Mouse (Mus musculus): ENCODE data around the gene Ccn5. TPM values are rescaled to one million over a fixed set of nuclear protein-coding genes. Genes with fewer than 3 reads are reported as not detected.

Gene Ccn5
- polyA plus RNA-seq, 1 experiment from 2014 or later: 0.31 TPM

GRCm38 (mm10) chr2:163866061-163866460 is 45.4 kb downstream of the Ccn5 start:
- Histone ChIP-seq H3K4me3 (ENCODE audit: low read length) (no peak overlapping the region), H3K9ac (ENCODE audit: low read depth, low read length) (no peak overlapping the region), H3K27ac (ENCODE audit: low read depth, low read length) (no peak overlapping the region), H3K4me1 (ENCODE audit: control insufficient read depth, insufficient read depth, low read depth, low read length) (peaks cover 4% of the 10 kb centered on the region; the same call in 1 of the 2 replicates), H3K4me2 (ENCODE audit: low read length) (no peak overlapping the region), H3K9me3 (ENCODE audit: control insufficient read depth, low read length) (no peaks in the 10 kb centered on the region), H3K27me3 (replicated peaks; ENCODE audit: control insufficient read depth, insufficient read depth, low read length) (no peaks in the 10 kb centered on the region), H3K36me3 (ENCODE audit: control insufficient read depth, insufficient read depth, low read length) (0 out of 2 replicates have a peak, but pooled peaks cover 8% of the 10 kb centered on the region)
- ATAC-seq: no peak
- 85% methylated on average over 9 of the region's 9 CpGs for WGBS

- peaks cover 7% of the 10 kb centered on the region for H3K4me1 ChIP-seq (ENCODE audit: control insufficient read depth, insufficient read depth, low read depth, low read length)
- ATAC-seq: no peak
- no peak overlapping the region for H3K27ac ChIP-seq (ENCODE audit: low read depth, low read length)
- no peaks in the 10 kb centered on the region for H3K9me3 ChIP-seq (ENCODE audit: control insufficient read depth, low read length)
- H3K27me3 ChIP-seq (replicated peaks; ENCODE audit: control insufficient read depth, insufficient read depth, low read length): no peaks in the 10 kb centered on the region
- no peak overlapping the region for H3K4me3 ChIP-seq (ENCODE audit: low read length)
- H3K4me2 ChIP-seq (ENCODE audit: low read length): no peak overlapping the region
- no peaks in the 10 kb centered on the region for H3K36me3 ChIP-seq (ENCODE audit: control insufficient read depth, insufficient read depth, low read length)
- no peak overlapping the region for H3K9ac ChIP-seq (ENCODE audit: low read depth, low read length)
- WGBS: 35% methylated on average over 5 of the region's 5 CpGs
Measured at GRCm38 (mm10) chr2:163869783-163870182, 49.1 kb downstream of the Ccn5 start.

GRCm38 (mm10) chr2:163871266-163871665 is 50.6 kb downstream of the Ccn5 start:
- Histone ChIP-seq H3K4me3 (ENCODE audit: low read length) (no peak overlapping the region), H3K9ac (ENCODE audit: low read depth, low read length) (no peak overlapping the region), H3K4me1 (ENCODE audit: control insufficient read depth, insufficient read depth, low read depth, low read length) (peaks cover 21% of the 10 kb centered on the region), H3K27ac (ENCODE audit: low read depth, low read length) (no peak overlapping the region), H3K4me2 (ENCODE audit: low read length) (no peak overlapping the region), H3K9me3 (ENCODE audit: control insufficient read depth, low read length) (no peaks in the 10 kb centered on the region), H3K27me3 (replicated peaks; ENCODE audit: control insufficient read depth, insufficient read depth, low read length) (no peaks in the 10 kb centered on the region), H3K36me3 (ENCODE audit: control insufficient read depth, insufficient read depth, low read length) (no peaks in the 10 kb centered on the region)
- no peak for ATAC-seq
- 86% methylated on average over 4 of the region's 4 CpGs for WGBS

- ATAC-seq: no peak
- Histone ChIP-seq H3K27me3 (replicated peaks; ENCODE audit: control insufficient read depth, insufficient read depth, low read length) (no peaks in the 10 kb centered on the region), H3K9me3 (ENCODE audit: control insufficient read depth, low read length) (no peaks in the 10 kb centered on the region), H3K4me1 (ENCODE audit: control insufficient read depth, insufficient read depth, low read depth, low read length) (peaks cover 28% of the 10 kb centered on the region), H3K4me3 (ENCODE audit: low read length) (no peak overlapping the region), H3K9ac (ENCODE audit: low read depth, low read length) (no peak overlapping the region), H3K36me3 (ENCODE audit: control insufficient read depth, insufficient read depth, low read length) (no peaks in the 10 kb centered on the region), H3K4me2 (ENCODE audit: low read length) (no peak overlapping the region), H3K27ac (ENCODE audit: low read depth, low read length) (no peak overlapping the region)
- 54% methylated on average over 3 of the region's 3 CpGs for WGBS
Measured at GRCm38 (mm10) chr2:163871906-163872305, 51.2 kb downstream of the Ccn5 start.

- Histone ChIP-seq H3K9ac (ENCODE audit: low read depth, low read length) (no peak overlapping the region), H3K4me3 (ENCODE audit: low read length) (no peak overlapping the region), H3K27ac (ENCODE audit: low read depth, low read length) (peak overlapping the region; percentile 12; the same call in 1 of the 2 replicates), H3K36me3 (ENCODE audit: control insufficient read depth, insufficient read depth, low read length) (no peaks in the 10 kb centered on the region), H3K4me1 (ENCODE audit: control insufficient read depth, insufficient read depth, low read depth, low read length) (peaks cover 29% of the 10 kb centered on the region), H3K9me3 (ENCODE audit: control insufficient read depth, low read length) (no peaks in the 10 kb centered on the region), H3K27me3 (replicated peaks; ENCODE audit: control insufficient read depth, insufficient read depth, low read length) (no peaks in the 10 kb centered on the region), H3K4me2 (ENCODE audit: low read length) (no peak overlapping the region)
- ATAC-seq: peak; percentile 70
- WGBS: 15% methylated on average over 5 of the region's 5 CpGs
Measured at GRCm38 (mm10) chr2:163874877-163875276, 54.2 kb downstream of the Ccn5 start.

- WGBS: 47% methylated on average over 7 of the region's 7 CpGs
- Histone ChIP-seq H3K9ac (ENCODE audit: low read depth, low read length) (no peak overlapping the region), H3K36me3 (ENCODE audit: control insufficient read depth, insufficient read depth, low read length) (no peaks in the 10 kb centered on the region), H3K9me3 (ENCODE audit: control insufficient read depth, low read length) (no peaks in the 10 kb centered on the region), H3K4me2 (ENCODE audit: low read length) (no peak overlapping the region), H3K27ac (ENCODE audit: low read depth, low read length) (peak overlapping the region; percentile 31), H3K4me3 (ENCODE audit: low read length) (no peak overlapping the region), H3K4me1 (ENCODE audit: control insufficient read depth, insufficient read depth, low read depth, low read length) (peaks cover 28% of the 10 kb centered on the region), H3K27me3 (replicated peaks; ENCODE audit: control insufficient read depth, insufficient read depth, low read length) (no peaks in the 10 kb centered on the region)
- peak; percentile 76 for ATAC-seq
Measured at GRCm38 (mm10) chr2:163875484-163875883, 54.8 kb downstream of the Ccn5 start.

GRCm38 (mm10) chr2:163876830-163877498 is 56.3 kb downstream of the Ccn5 start:
- Histone ChIP-seq H3K36me3 (ENCODE audit: control insufficient read depth, insufficient read depth, low read length) (no peaks in the 10 kb centered on the region), H3K9ac (ENCODE audit: low read depth, low read length) (no peak overlapping the region), H3K27me3 (replicated peaks; ENCODE audit: control insufficient read depth, insufficient read depth, low read length) (no peaks in the 10 kb centered on the region), H3K9me3 (ENCODE audit: control insufficient read depth, low read length) (no peaks in the 10 kb centered on the region), H3K4me3 (ENCODE audit: low read length) (no peak overlapping the region), H3K4me2 (ENCODE audit: low read length) (no peak overlapping the region), H3K27ac (ENCODE audit: low read depth, low read length) (no peak overlapping the region), H3K4me1 (ENCODE audit: control insufficient read depth, insufficient read depth, low read depth, low read length) (peaks cover 28% of the 10 kb centered on the region)
- ATAC-seq: peak; percentile 52; the same call in 1 of the 2 replicates
- 62% methylated on average over 14 of the region's 14 CpGs for WGBS

GRCm38 (mm10) chr2:163880891-163881290 is 60.2 kb downstream of the Ccn5 start:
- 70% methylated on average over 6 of the region's 6 CpGs for WGBS
- H3K9ac ChIP-seq (ENCODE audit: low read depth, low read length): no peak overlapping the region
- H3K36me3 ChIP-seq (ENCODE audit: control insufficient read depth, insufficient read depth, low read length): no peaks in the 10 kb centered on the region
- no peaks in the 10 kb centered on the region for H3K27me3 ChIP-seq (replicated peaks; ENCODE audit: control insufficient read depth, insufficient read depth, low read length)
- peaks cover 14% of the 10 kb centered on the region for H3K4me1 ChIP-seq (ENCODE audit: control insufficient read depth, insufficient read depth, low read depth, low read length)
- no peak overlapping the region for H3K4me2 ChIP-seq (ENCODE audit: low read length)
- H3K4me3 ChIP-seq (ENCODE audit: low read length): no peak overlapping the region
- no peaks in the 10 kb centered on the region for H3K9me3 ChIP-seq (ENCODE audit: control insufficient read depth, low read length)
- no peak overlapping the region for H3K27ac ChIP-seq (ENCODE audit: low read depth, low read length)
- ATAC-seq: no peak
